ENCODE assay signal across 7 mouse cellular contexts in the genomic region with DNA sequence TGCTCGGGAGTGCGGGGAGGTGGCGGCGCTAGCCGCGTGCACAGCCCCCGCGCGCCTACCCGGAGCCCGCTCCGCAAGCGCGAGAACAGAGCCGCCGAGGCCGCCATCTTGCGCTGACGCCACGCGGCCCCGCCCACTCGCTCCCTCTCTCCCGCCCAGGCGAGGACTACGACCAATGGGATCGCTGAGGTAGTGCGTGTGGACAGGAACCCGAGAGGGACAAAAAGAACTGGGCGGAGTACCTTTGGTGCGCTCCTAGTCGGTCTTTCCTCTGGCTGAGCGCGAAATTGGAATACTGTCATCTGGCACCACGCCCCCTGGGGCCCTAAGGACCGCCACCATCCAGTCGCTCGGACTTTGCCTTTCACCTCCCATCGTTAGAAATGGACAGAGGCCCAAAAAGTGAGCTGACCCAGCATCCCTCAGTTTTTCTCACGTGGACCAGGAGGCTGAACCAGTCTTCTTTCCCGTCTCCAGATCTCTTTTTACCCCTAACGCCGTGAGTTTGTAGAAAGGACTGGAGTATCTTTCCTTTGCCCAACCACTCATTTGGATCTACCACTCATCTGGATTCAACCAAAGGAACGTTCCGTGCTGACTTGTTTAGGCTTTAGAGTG. TPM values are rescaled to one million over a fixed set of nuclear protein-coding genes. Genes with fewer than 3 reads are reported as not detected.
DNase-seq lines count a peak whose midpoint lies in the region; ATAC-seq lines count a peak whose summit lies in the region.

A gene (minus strand): TSS at position 147 of the 618 bp plus-strand sequence.

- H3K4me2 ChIP-seq in intestine, embryonic 15.5 days (replicated peaks), result peak within 1 kb of the TSS; percentile 81

- H3K9ac ChIP-seq in intestine, embryonic 15.5 days, result peak within 1 kb of the TSS; percentile 83

- H3K27me3 ChIP-seq in intestine, embryonic 15.5 days (replicated peaks), result no peaks in the 10 kb centered on the region
- no peaks in the 10 kb centered on the region for H3K27me3 ChIP-seq in midbrain, embryonic 10.5 days (ENCODE audit: low read depth, poor library complexity, severe bottlenecking)

- peak; percentile 97 for ATAC-seq in intestine, embryonic 15.5 days

- H3K4me1 ChIP-seq in intestine, embryonic 15.5 days (replicated peaks), result peaks cover 7% of the 10 kb centered on the region
- H3K4me1 ChIP-seq in midbrain, embryonic 10.5 days, result peaks cover 50% of the 10 kb centered on the region

- peak within 1 kb of the TSS; percentile 10 for H3K27ac ChIP-seq in intestine, embryonic 15.5 days
- H3K27ac ChIP-seq in midbrain, embryonic 10.5 days (replicated peaks), result peak within 1 kb of the TSS; percentile 94

- H3K36me3 ChIP-seq in intestine, embryonic 15.5 days, result peaks cover 49% of the 10 kb centered on the region
- peaks cover 69% of the 10 kb centered on the region for H3K36me3 ChIP-seq in midbrain, embryonic 10.5 days

- no peaks in the 10 kb centered on the region for H3K9me3 ChIP-seq in intestine, embryonic 15.5 days
- no peaks in the 10 kb centered on the region for H3K9me3 ChIP-seq in midbrain, embryonic 10.5 days (replicated peaks)

- DNase-seq in adrenal gland, adult 2 months, result peak; percentile 99
- DNase-seq in embryo, embryonic 11.5 days (ENCODE audit: low read depth, low spot score), result peak; percentile 94
- DNase-seq in gastrocnemius, postnatal 36 days, result peak; percentile 92 to 96
- peak; percentile 99 for DNase-seq in left cerebral cortex, postnatal 25 days (ENCODE audit: low spot score in 2 of 2)
- DNase-seq in midbrain, embryonic 10.5 days (ENCODE audit: low spot score), result peak; percentile 94
- DNase-seq in right cerebral cortex, postnatal 4 days, result peak; percentile 97

- H3K4me3 ChIP-seq in intestine, embryonic 15.5 days (replicated peaks), result peak within 1 kb of the TSS; percentile 73
- H3K4me3 ChIP-seq in midbrain, embryonic 10.5 days, result peak within 1 kb of the TSS; percentile 99

- intact Hi-C loops in gastrocnemius, postnatal 36 days (cut with DNase I), result no loop called here
- intact Hi-C loops in left cerebral cortex, postnatal 25 days (cut with DNase I), result loop anchor here (1.0 to 5.0 kb wide), 2 partner anchors 45 to 75 kb away; a partner anchor contains a TSS

- under 1% methylated on average over 45 of the region's 45 CpGs for WGBS in intestine, embryonic 15.5 days
- WGBS in midbrain, embryonic 10.5 days, result 1% methylated on average over 32 of the region's 45 CpGs

RNA-seq across cellular contexts. Expression of the gene that starts here (rescaled TPM):
- 10 to 100 TPM; 66.6 to 99.9 TPM for total RNA-seq in adrenal gland, adult 2 months (2021)
- 90.5 and 101 TPM in 2 replicates for polyA plus RNA-seq in adrenal gland, adult 2 months (2012; rRNA removed)
- total RNA-seq in gastrocnemius, postnatal 36 days (2021), result 10 to 100 TPM; 41.9 to 42.5 TPM
- 165 and 169 TPM in 2 replicates for polyA plus RNA-seq in intestine, embryonic 15.5 days (2015; fragmentation: Nextera tagmentation; extraction: Ambion mirVana)
- 10 to 100 TPM; 39.0 to 40.8 TPM for total RNA-seq in left cerebral cortex, postnatal 25 days (2021)
- polyA plus RNA-seq in midbrain, embryonic 10.5 days (2016; fragmentation: Nextera tagmentation; extraction: Ambion mirVana), result 249 and 261 TPM in 2 replicates

Comparison
In these comparisons a context has a peak if more than half of its experiments do, and no peak if none do; other contexts are left out.
1. Peak in every context shown above with its lines: DNase-seq, ATAC-seq, H3K4me3 ChIP-seq and H3K27ac ChIP-seq.